Mouse (Mus musculus): ENCODE data around the gene Shisal2a. TPM values are rescaled to one million over a fixed set of nuclear protein-coding genes. Genes with fewer than 3 reads are reported as not detected.

Gene Shisal2a
- polyA plus RNA-seq, 1 experiment, result not detected

- Histone ChIP-seq H3K4me1 (ENCODE audit: control insufficient read depth, insufficient read depth, low read length) (peaks cover 12% of the 10 kb centered on the region), H3K4me3 (ENCODE audit: insufficient read depth, low read depth, low read length) (no peak overlapping the region), H3K27ac (ENCODE audit: insufficient read depth, low read depth, low read length) (no peak overlapping the region)
- no peak for TF ChIP-seq POLR2A (IDR thresholded peaks at IDR 0.05; ENCODE audit: insufficient read depth, low read depth, low read length)
- TF ChIP-seq CTCF (IDR thresholded peaks at IDR 0.05; ENCODE audit: insufficient read depth, low read depth, low read length), result no peak
- 88% methylated on average over 2 of the region's 2 CpGs for WGBS
These were observed 46.4 kb downstream of the Shisal2a start for GRCm38 (mm10) chr4:108336765-108337164.

GRCm38 (mm10) chr4:108335413-108335812, 47.7 kb downstream of the Shisal2a start:
- 86% methylated on average over 6 of the region's 6 CpGs for WGBS
- Histone ChIP-seq H3K4me3 (ENCODE audit: insufficient read depth, low read depth, low read length) (no peak overlapping the region), H3K27ac (ENCODE audit: insufficient read depth, low read depth, low read length) (no peak overlapping the region), H3K4me1 (ENCODE audit: control insufficient read depth, insufficient read depth, low read length) (peaks cover 12% of the 10 kb centered on the region)
- TF ChIP-seq CTCF (IDR thresholded peaks at IDR 0.05; ENCODE audit: insufficient read depth, low read depth, low read length) (no peak), POLR2A (IDR thresholded peaks at IDR 0.05; ENCODE audit: insufficient read depth, low read depth, low read length) (no peak)

GRCm38 (mm10) chr4:108332041-108332440, 51.1 kb downstream of the Shisal2a start:
- Histone ChIP-seq H3K4me1 (ENCODE audit: control insufficient read depth, insufficient read depth, low read length) (no peaks in the 10 kb centered on the region; the same call in 1 of the 2 replicates), H3K27ac (ENCODE audit: insufficient read depth, low read depth, low read length) (no peak overlapping the region), H3K4me3 (ENCODE audit: insufficient read depth, low read depth, low read length) (no peak overlapping the region)
- 87% methylated on average over 9 of the region's 9 CpGs for WGBS
- TF ChIP-seq POLR2A (IDR thresholded peaks at IDR 0.05; ENCODE audit: insufficient read depth, low read depth, low read length) (no peak), CTCF (IDR thresholded peaks at IDR 0.05; ENCODE audit: insufficient read depth, low read depth, low read length) (no peak)

- no peak for TF ChIP-seq CTCF (IDR thresholded peaks at IDR 0.05; ENCODE audit: insufficient read depth, low read depth, low read length)
- no peak for TF ChIP-seq POLR2A (IDR thresholded peaks at IDR 0.05; ENCODE audit: insufficient read depth, low read depth, low read length)
- no peak overlapping the region for H3K4me3 ChIP-seq (ENCODE audit: insufficient read depth, low read depth, low read length)
- no peaks in the 10 kb centered on the region; the same call in 1 of the 2 replicates for H3K4me1 ChIP-seq (ENCODE audit: control insufficient read depth, insufficient read depth, low read length)
- WGBS, result 94% methylated on average over 6 of the region's 6 CpGs
- no peak overlapping the region for H3K27ac ChIP-seq (ENCODE audit: insufficient read depth, low read depth, low read length)
These were observed 53.3 kb downstream of the Shisal2a start for GRCm38 (mm10) chr4:108329840-108330239.

- Histone ChIP-seq H3K4me1 (ENCODE audit: control insufficient read depth, insufficient read depth, low read length) (no peaks in the 10 kb centered on the region; the same call in 1 of the 2 replicates), H3K4me3 (ENCODE audit: insufficient read depth, low read depth, low read length) (peak within 1 kb of the TSS; percentile 99), H3K27ac (ENCODE audit: insufficient read depth, low read depth, low read length) (peak within 1 kb of the TSS; percentile 99)
- TF ChIP-seq CTCF (IDR thresholded peaks at IDR 0.05; ENCODE audit: insufficient read depth, low read depth, low read length) (no peak), POLR2A (IDR thresholded peaks at IDR 0.05; ENCODE audit: insufficient read depth, low read depth, low read length) (peak; percentile 58)
- WGBS, result under 1% methylated on average over 45 of the region's 45 CpGs
These were observed 55.2 kb downstream of the Shisal2a start, which contains the start of gene Coa7 for GRCm38 (mm10) chr4:108327730-108328484. Gene Coa7 (plus strand): TSS chr4:108328140.

- H3K4me3 ChIP-seq (ENCODE audit: insufficient read depth, low read depth, low read length), result no peak overlapping the region
- TF ChIP-seq CTCF (IDR thresholded peaks at IDR 0.05; ENCODE audit: insufficient read depth, low read depth, low read length) (no peak), POLR2A (IDR thresholded peaks at IDR 0.05; ENCODE audit: insufficient read depth, low read depth, low read length) (no peak)
- H3K27ac ChIP-seq (ENCODE audit: insufficient read depth, low read depth, low read length), result peak overlapping the region; percentile 99; the same call in 1 of the 2 replicates
- 16% methylated on average over 6 of the region's 6 CpGs for WGBS
- no peaks in the 10 kb centered on the region; the same call in 1 of the 2 replicates for H3K4me1 ChIP-seq (ENCODE audit: control insufficient read depth, insufficient read depth, low read length)
These were observed 56.0 kb downstream of the Shisal2a start for GRCm38 (mm10) chr4:108327071-108327579.

GRCm38 (mm10) chr4:108323588-108323987, 59.6 kb downstream of the Shisal2a start:
- Histone ChIP-seq H3K4me1 (ENCODE audit: control insufficient read depth, insufficient read depth, low read length) (no peaks in the 10 kb centered on the region), H3K4me3 (ENCODE audit: insufficient read depth, low read depth, low read length) (no peak overlapping the region), H3K27ac (ENCODE audit: insufficient read depth, low read depth, low read length) (no peak overlapping the region)
- 72% methylated on average over 5 of the region's 5 CpGs for WGBS
- TF ChIP-seq CTCF (IDR thresholded peaks at IDR 0.05; ENCODE audit: insufficient read depth, low read depth, low read length), result no peak
- TF ChIP-seq POLR2A (IDR thresholded peaks at IDR 0.05; ENCODE audit: insufficient read depth, low read depth, low read length), result no peak

- no peak overlapping the region for H3K27ac ChIP-seq (ENCODE audit: insufficient read depth, low read depth, low read length)
- WGBS, result 64% methylated on average over 7 of the region's 7 CpGs
- H3K4me1 ChIP-seq (ENCODE audit: control insufficient read depth, insufficient read depth, low read length), result no peaks in the 10 kb centered on the region
- H3K4me3 ChIP-seq (ENCODE audit: insufficient read depth, low read depth, low read length), result no peak overlapping the region
- TF ChIP-seq CTCF (IDR thresholded peaks at IDR 0.05; ENCODE audit: insufficient read depth, low read depth, low read length) (no peak), POLR2A (IDR thresholded peaks at IDR 0.05; ENCODE audit: insufficient read depth, low read depth, low read length) (no peak)
These were observed 62.3 kb downstream of the Shisal2a start for GRCm38 (mm10) chr4:108320627-108321380.

GRCm38 (mm10) chr4:108319747-108320146, 63.4 kb downstream of the Shisal2a start:
- Histone ChIP-seq H3K27ac (ENCODE audit: insufficient read depth, low read depth, low read length) (no peak overlapping the region), H3K4me3 (ENCODE audit: insufficient read depth, low read depth, low read length) (no peak overlapping the region), H3K4me1 (ENCODE audit: control insufficient read depth, insufficient read depth, low read length) (no peaks in the 10 kb centered on the region)
- WGBS, result 77% methylated on average over 6 of the region's 6 CpGs
- TF ChIP-seq POLR2A (IDR thresholded peaks at IDR 0.05; ENCODE audit: insufficient read depth, low read depth, low read length), result no peak
